Mouse (Mus musculus): ENCODE measurements around the gene Nudc. TPM values are rescaled to one million over a fixed set of nuclear protein-coding genes. Genes with fewer than 3 reads are reported as not detected.

The Nudc gene
- polyA plus RNA-seq, 1 experiment = 43.9 TPM

DNA sequence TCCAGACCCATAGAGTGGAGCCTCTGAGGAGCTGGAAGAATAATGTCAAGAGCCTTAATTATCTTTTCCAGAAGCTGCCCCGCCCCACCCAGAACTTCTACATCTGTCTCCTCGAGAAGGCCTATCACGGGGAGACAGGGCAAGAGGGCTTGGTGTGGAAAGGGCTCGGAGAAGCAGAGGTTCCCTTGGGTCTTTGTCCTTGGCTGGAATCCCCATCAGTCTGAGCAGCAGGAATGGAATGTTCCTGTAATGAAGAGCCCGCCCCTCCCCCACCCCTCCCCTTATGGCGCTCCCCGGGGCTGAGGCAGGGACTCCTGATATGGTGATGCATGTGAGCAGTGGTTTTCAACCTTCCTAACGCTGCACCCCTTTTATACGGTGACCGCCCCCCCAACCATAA, 54.0 kb downstream of the Nudc start:
- DNase-seq (ENCODE audit: low read depth) = no peak

DNA sequence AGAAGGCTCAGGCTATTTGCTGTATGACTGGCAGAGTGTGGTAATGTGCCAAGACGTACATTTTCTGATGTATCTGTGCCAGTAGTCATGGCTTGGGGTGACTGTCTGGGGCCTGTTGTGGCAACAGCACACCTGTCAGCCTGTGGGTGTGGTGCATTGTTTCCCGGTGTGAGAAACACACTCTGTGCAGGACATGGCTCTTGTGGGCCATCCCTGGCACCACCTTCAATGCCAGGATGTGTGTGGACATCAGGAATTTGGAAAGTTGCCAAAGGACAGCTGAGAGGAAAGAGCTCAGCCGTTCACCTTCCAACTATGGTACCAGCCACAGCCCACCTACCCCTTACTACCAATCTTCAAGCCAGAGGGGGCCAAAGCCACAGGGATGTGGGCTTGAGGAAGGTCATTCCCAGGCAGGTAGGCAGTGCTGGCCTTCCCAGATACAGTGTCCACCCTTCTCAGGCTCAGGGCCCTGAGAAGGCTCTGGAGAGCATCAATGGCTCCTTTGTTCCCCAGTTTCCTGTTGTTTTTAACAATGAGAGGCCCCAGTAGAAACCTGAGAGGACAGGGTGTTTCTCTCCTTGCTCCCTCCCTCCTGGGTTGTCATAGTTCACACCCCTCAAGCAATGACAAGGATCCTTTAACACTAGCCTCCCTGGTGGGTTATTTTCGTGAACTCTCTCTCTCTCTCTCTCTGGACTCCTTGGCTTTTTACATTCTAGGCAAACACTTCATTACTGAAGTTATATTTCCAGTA, 56.1 kb downstream of the Nudc start:
- no peak for DNase-seq (ENCODE audit: low read depth)

DNA sequence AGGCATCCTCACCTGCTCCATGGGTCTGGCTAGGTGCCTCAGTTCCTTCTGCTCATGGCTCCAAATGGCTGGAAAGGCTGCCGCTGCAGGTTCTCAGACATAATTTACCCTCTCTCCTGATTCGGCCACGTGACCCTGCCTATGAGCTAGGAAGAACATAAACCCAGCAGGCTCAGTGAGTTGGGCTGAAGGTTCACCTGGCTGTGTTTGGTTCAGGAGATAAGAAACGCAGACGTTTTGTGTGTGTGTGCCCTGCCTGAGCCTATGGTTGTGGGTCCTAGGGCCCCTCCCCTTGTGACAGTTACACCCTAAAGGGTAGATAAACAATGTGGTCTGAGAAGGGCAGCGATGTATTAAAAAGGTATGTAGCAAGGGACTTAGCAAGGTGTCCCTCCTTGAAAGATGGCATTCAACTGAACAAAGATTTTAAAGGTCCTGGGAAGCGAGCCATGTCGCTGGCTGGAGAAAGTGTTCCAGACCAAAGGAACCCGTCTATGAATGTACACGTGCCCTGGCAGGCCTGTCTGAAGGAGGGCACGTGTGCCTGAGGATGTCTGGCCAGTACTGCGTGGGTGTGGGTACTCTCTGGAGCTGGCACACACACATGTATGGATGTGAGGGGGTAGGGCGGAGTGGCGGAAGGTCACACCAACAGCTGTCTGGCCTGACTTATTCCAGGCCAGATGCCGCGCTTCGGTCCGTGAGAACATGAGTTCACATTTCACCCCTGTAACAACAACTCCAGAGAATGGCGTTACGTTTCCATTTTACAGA, 57.0 kb downstream of the Nudc start:
- DNase-seq (ENCODE audit: low read depth) = no peak

DNA sequence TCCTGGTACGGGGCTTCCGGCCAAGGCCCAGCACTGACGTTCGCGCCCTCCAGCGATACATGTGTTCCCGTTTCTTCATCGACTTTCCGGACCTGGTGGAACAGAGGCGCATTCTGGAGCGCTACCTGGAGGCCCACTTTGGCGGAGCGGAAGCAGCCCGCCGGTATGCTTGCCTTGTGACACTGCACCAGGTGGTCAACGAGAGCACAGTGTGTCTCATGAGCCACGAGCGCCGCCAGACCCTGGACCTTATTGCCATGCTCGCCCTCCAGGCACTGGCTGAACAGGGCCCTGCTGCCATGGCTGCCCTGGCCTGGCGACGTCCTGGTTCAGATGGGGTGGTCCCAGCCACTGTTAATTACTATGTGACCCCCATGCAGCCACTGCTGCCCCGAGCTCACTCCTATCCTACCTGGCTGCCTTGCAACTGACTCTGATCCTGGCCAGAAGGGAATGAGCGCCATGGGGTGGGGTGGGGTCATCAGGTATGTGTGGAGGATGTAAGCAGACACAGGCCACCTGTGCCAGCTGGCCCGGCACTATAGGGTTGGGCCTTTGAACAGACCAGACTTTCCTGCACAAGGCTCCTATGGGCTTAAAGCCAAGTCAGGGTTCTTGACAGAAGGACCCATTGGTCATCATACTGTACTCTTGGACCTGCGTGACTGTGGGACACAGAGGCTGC, 59.0 kb downstream of the Nudc start:
- no peak for DNase-seq (ENCODE audit: low read depth)

DNA sequence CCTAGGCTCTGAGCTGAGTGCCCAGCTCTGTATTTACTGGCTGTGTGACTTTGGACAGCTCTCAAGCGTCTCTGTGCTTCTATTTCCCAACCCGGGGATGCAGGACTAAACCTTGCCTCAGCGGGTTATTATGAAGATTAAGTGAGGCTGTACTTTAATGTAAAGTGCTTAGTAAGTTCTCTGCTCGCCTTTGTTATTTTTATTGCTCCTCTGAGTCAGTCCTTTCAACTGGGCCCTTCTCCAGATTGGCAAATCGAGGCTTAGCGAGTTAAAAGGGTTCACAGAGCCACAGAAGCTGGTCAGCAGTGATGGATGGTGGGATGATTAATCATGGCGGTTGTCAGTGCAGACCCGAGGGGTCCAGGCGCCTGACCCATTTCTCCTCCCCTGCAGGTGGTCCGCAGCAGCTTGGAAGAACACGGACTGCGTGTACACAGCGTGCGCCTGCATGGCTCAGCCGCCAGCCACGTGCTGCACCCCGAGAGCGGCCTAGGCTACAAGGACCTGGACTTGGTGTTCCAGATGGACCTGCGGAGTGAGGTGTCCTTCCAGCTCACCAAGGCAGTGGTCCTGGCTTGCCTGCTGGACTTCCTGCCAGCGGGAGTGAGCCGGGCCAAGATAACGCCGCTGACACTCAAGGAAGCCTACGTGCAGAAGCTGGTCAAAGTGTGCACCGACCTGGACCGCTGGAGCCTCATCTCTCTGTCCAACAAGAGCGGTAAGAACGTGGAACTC, 59.9 kb downstream of the Nudc start:
- no peak for DNase-seq (ENCODE audit: low read depth)

DNA sequence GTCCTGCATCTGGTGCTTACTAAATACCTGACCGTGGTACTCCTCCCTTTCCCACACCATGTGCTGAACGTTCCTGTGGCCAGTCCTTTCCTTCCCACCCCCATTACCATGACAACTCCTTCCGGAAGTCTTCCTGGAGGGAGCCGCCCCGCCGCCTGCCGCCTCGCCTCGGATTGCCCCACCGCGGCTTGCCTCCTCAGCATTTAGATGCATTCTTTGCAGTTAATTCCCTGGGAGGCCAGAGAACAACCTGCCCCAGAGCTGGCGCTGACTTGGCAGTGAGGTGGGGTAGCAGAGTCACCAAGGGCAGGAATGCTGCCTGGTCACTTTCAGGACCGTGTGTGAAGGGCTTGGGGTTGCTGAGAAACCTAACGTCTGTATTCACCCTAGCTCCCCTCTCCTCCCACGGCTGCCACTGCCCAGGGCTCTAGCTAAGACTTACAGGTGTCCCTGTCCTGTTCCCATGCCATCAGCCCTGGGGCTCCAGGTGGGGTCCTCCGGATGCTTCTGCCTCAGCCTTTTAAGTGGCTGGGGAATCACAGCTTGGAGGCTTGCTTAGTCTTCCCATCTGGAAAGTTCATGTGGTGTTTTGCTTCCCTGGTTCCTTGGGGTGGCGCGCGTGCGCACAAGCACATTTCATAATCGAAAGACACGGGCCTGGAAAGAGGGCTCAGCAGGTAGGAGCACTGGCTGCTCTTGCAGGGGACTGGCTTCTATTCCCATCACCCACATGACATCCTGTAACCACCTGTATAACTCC, 61.4 kb downstream of the Nudc start:
- no peak for DNase-seq (ENCODE audit: low read depth)

Other genes starting within 250 kb of the Nudc start
- 31.8 and 40.8 TPM in 2 replicates for gene Wdtc1, start 192.5 kb downstream of the Nudc start, polyA plus RNA-seq (2012; rRNA removed)
- 29.3 and 39.6 TPM in 2 replicates for gene Slc9a1, start 176.3 kb downstream of the Nudc start, polyA plus RNA-seq (2012; rRNA removed)
- 4.6 and 5.2 TPM in 2 replicates for gene Tent5b, start 65.9 kb downstream of the Nudc start, polyA plus RNA-seq (2012; rRNA removed)
- gene Trnp1, start 47.4 kb downstream of the Nudc start, polyA plus RNA-seq (2012; rRNA removed) = 4.2 and 5.2 TPM in 2 replicates
- 19.2 and 33.4 TPM in 2 replicates for gene Kdf1, start 27.0 kb downstream of the Nudc start, polyA plus RNA-seq (2012; rRNA removed)
- not detected in 2 replicates for gene Nr0b2, start 7.4 kb upstream of the Nudc start, polyA plus RNA-seq (2012; rRNA removed)
- gene Gpatch3, start 28.7 kb upstream of the Nudc start, polyA plus RNA-seq (2012; rRNA removed) = 4.1 and 4.2 TPM in 2 replicates
- gene Gpn2, start 38.4 kb upstream of the Nudc start, polyA plus RNA-seq (2012; rRNA removed) = 27.7 and 39.1 TPM in 2 replicates
- 29.2 and 32.6 TPM in 2 replicates for gene Sfn, start 56.2 kb upstream of the Nudc start, polyA plus RNA-seq (2012; rRNA removed)
- 20.3 and 28.7 TPM in 2 replicates for gene Zdhhc18, start 104.2 kb upstream of the Nudc start, polyA plus RNA-seq (2012; rRNA removed)
- gene Pigv, start 126.7 kb upstream of the Nudc start, polyA plus RNA-seq (2012; rRNA removed) = 13.3 and 14.5 TPM in 2 replicates
- gene Arid1a, start 210.8 kb upstream of the Nudc start, polyA plus RNA-seq (2012; rRNA removed) = 29.7 and 49.4 TPM in 2 replicates